8 mouse cellular contexts compared by ENCODE assay signal in the genomic region with DNA sequence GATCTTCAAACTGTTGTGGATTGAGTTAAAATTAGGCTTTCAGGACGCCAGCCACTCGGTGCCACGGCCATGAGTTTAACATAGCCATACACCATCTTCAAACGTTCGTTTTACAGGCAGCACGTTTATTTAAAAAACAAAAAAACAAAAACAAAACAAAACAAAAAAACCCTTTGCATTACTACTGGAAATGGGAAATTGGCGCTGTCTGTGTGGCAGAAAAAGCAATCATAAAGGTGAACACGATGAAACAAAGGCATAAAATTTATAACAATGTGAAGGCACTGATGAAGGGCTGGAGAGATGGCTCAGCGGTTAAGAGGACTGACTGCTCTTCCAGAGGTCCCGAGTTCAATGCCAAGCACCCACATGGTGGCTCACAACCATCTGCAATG. TPM values are rescaled to one million over a fixed set of nuclear protein-coding genes. Genes with fewer than 3 reads are reported as not detected.
DNase-seq lines count a peak whose midpoint lies in the region; ATAC-seq and TF ChIP-seq lines count a peak whose summit lies in the region.

A gene (minus strand): TSS at position 96 of the 395 bp plus-strand sequence.

- no peaks in the 10 kb centered on the region for H3K27me3 ChIP-seq in neural tube, embryonic 11.5 days (ENCODE audit: control insufficient read depth, insufficient read depth, low read length)
- no peaks in the 10 kb centered on the region for H3K27me3 ChIP-seq in limb, embryonic 14.5 days (ENCODE audit: control insufficient read depth, insufficient read depth, low read length)
- no peaks in the 10 kb centered on the region for H3K27me3 ChIP-seq in stomach, embryonic 15.5 days (replicated peaks)

- no peaks in the 10 kb centered on the region for H3K36me3 ChIP-seq in neural tube, embryonic 11.5 days (ENCODE audit: control insufficient read depth, insufficient read depth, low read length)
- H3K36me3 ChIP-seq in limb, embryonic 14.5 days (ENCODE audit: control insufficient read depth, insufficient read depth, low read length), result no peaks in the 10 kb centered on the region
- no peaks in the 10 kb centered on the region for H3K36me3 ChIP-seq in stomach, embryonic 15.5 days

- H3K9me3 ChIP-seq in neural tube, embryonic 11.5 days (ENCODE audit: control insufficient read depth, low read length), result no peaks in the 10 kb centered on the region
- H3K9me3 ChIP-seq in limb, embryonic 14.5 days (ENCODE audit: control insufficient read depth, low read length), result no peaks in the 10 kb centered on the region
- no peaks in the 10 kb centered on the region for H3K9me3 ChIP-seq in stomach, embryonic 15.5 days

- ATAC-seq in neural tube, embryonic 11.5 days (ENCODE audit: insufficient read depth, low FRiP score, low TSS enrichment), result no peak
- peak; percentile 23; the same call in 1 of the 2 replicates for ATAC-seq in limb, embryonic 14.5 days (ENCODE audit: low FRiP score, low read depth)
- no peak for ATAC-seq in stomach, embryonic 15.5 days (ENCODE audit: insufficient read depth, low FRiP score, low read depth)

- H3K4me1 ChIP-seq in neural tube, embryonic 11.5 days (ENCODE audit: control insufficient read depth, insufficient read depth, low read length), result no peaks in the 10 kb centered on the region
- H3K4me1 ChIP-seq in limb, embryonic 14.5 days (ENCODE audit: control insufficient read depth, insufficient read depth, low read length), result no peaks in the 10 kb centered on the region
- peaks cover 4% of the 10 kb centered on the region; the same call in 1 of the 2 replicates for H3K4me1 ChIP-seq in stomach, embryonic 15.5 days

- DNase-seq in gastrocnemius, adult 2 months, result no peak
- DNase-seq in gastrocnemius, postnatal 10 days, result no peak
- no peak for DNase-seq in neural tube, embryonic 11.5 days (ENCODE audit: low spot score)
- no peak for DNase-seq in neural tube, embryonic 10.5 days (ENCODE audit: extremely low spot score, low spot score)
- DNase-seq in limb, embryonic 14.5 days (ENCODE audit: low spot score), result no peak
- DNase-seq in urinary bladder, postnatal 4 days (ENCODE audit: low spot score in 2 of 2), result no peak
- DNase-seq in spleen, postnatal 14 days (ENCODE audit: low spot score in 2 of 2), result no peak

- H3K27ac ChIP-seq in gastrocnemius, adult 2 months, result peak within 1 kb of the TSS; percentile 46
- peak within 1 kb of the TSS; percentile 39; the same call in 1 of the 2 replicates for H3K27ac ChIP-seq in neural tube, embryonic 11.5 days (ENCODE audit: low read depth, low read length)
- no peak within 1 kb of the TSS for H3K27ac ChIP-seq in limb, embryonic 14.5 days (replicated peaks; ENCODE audit: low read depth, low read length)
- no peak within 1 kb of the TSS for H3K27ac ChIP-seq in stomach, embryonic 15.5 days

- 39% methylated on average over 10 of the region's 10 CpGs for WGBS in neural tube, embryonic 11.5 days
- 38% methylated on average over 10 of the region's 10 CpGs for WGBS in limb, embryonic 14.5 days
- 36% methylated on average over 10 of the region's 10 CpGs for WGBS in stomach, embryonic 15.5 days

- peak within 1 kb of the TSS; percentile 74 for H3K9ac ChIP-seq in neural tube, embryonic 11.5 days (ENCODE audit: low read length)
- peak within 1 kb of the TSS; percentile 62 for H3K9ac ChIP-seq in limb, embryonic 14.5 days (ENCODE audit: low read depth, low read length, severe bottlenecking)
- H3K9ac ChIP-seq in stomach, embryonic 15.5 days, result peak within 1 kb of the TSS; percentile 23; the same call in 1 of the 2 replicates

- H3K4me2 ChIP-seq in neural tube, embryonic 11.5 days (ENCODE audit: low read depth), result peak within 1 kb of the TSS; percentile 80
- H3K4me2 ChIP-seq in limb, embryonic 14.5 days (replicated peaks; ENCODE audit: low read depth, low read length, severe bottlenecking), result peak within 1 kb of the TSS; percentile 65
- H3K4me2 ChIP-seq in stomach, embryonic 15.5 days, result peak within 1 kb of the TSS; percentile 90

- TF ChIP-seq CTCF in gastrocnemius, adult 2 months (IDR thresholded peaks at IDR 0.05), result no peak

- TF ChIP-seq POLR2A in limb, embryonic 14.5 days (IDR thresholded peaks at IDR 0.05; ENCODE audit: borderline replicate concordance, extremely low read depth, insufficient read depth, insufficient read length), result no peak

- intact Hi-C loops in gastrocnemius, adult 2 months (cut with DNase I), result no loop called here

- H3K4me3 ChIP-seq in gastrocnemius, adult 2 months, result peak within 1 kb of the TSS; percentile 69
- peak within 1 kb of the TSS; percentile 45 for H3K4me3 ChIP-seq in neural tube, embryonic 11.5 days (ENCODE audit: low read depth, low read length)
- H3K4me3 ChIP-seq in limb, embryonic 14.5 days (replicated peaks; ENCODE audit: low read length), result peak within 1 kb of the TSS; percentile 36
- H3K4me3 ChIP-seq in stomach, embryonic 15.5 days (replicated peaks), result peak within 1 kb of the TSS; percentile 46

RNA-seq across cellular contexts. Expression of the gene that starts here (rescaled TPM):
- 1 to 10 TPM in 1 of 2 experiments, under 1 TPM in 1; 0.33 to 2.6 TPM for total RNA-seq in gastrocnemius, adult 2 months (2021)
- total RNA-seq in gastrocnemius, postnatal 10 days (2021), result 1 to 10 TPM; 1.2 to 1.4 TPM
- 4.2 and 4.3 TPM in 2 replicates for polyA plus RNA-seq in neural tube, embryonic 11.5 days (2014; fragmentation: Nextera tagmentation; extraction: Ambion mirVana)
- polyA plus RNA-seq in limb, embryonic 14.5 days (2012; rRNA removed), result 0.87 and 1.3 TPM in 2 replicates
- polyA plus RNA-seq in limb, embryonic 14.5 days (2014; fragmentation: Nextera tagmentation; extraction: Ambion mirVana), result 1.5 and 2.2 TPM in 2 replicates
- polyA plus RNA-seq in stomach, embryonic 15.5 days (2015; fragmentation: Nextera tagmentation; extraction: Ambion mirVana), result 0.67 and 0.68 TPM in 2 replicates

Comparison
In these comparisons a context has a peak if more than half of its experiments do, and no peak if none do; other contexts are left out.
1. H3K27ac ChIP-seq: peak in gastrocnemius, adult 2 months (single experiment) and neural tube, embryonic 11.5 days (single experiment); none in limb, embryonic 14.5 days (single experiment) and stomach, embryonic 15.5 days (single experiment).
2. H3K9ac ChIP-seq: peak in every context shown above with its lines; median percentile 74 in neural tube, embryonic 11.5 days; 62 in limb, embryonic 14.5 days; 23 in stomach, embryonic 15.5 days.
3. Peak in every context shown above with its lines, with median percentiles within 50 percentile points of each other: H3K4me3 ChIP-seq and H3K4me2 ChIP-seq.